Comparison of ENCODE assay signal across 15 mouse cellular contexts in genomic region chrX:36831632-36832031, GRCm38 (mm10). TPM values are rescaled to one million over a fixed set of nuclear protein-coding genes. Genes with fewer than 3 reads are reported as not detected.
DNase-seq lines count a peak whose midpoint lies in the region; ATAC-seq and TF ChIP-seq lines count a peak whose summit lies in the region.
"Had no signal": no experiment of that assay in that cellular context is flagged by ENCODE, and none has a peak within 500 bp of the region (broad histone marks: within the 10 kb centered on the region; RNA-seq: fewer than 3 reads in every experiment).

No protein-coding gene starts in this region.

- H3K36me3 ChIP-seq in lung, embryonic 16.5 days (ENCODE audit: control insufficient read depth, insufficient read depth, low read length): no peaks in the 10 kb centered on the region
- H3K36me3 ChIP-seq: liver, embryonic 12.5 days; neural tube, embryonic 12.5 days had no signal

- no peak for TF ChIP-seq CTCF in gastrocnemius, adult 2 months (IDR thresholded peaks at IDR 0.05)

- H3K27ac ChIP-seq in lung, embryonic 16.5 days (ENCODE audit: low read length): peak overlapping the region; percentile 31; the same call in 1 of the 2 replicates
- no peak overlapping the region for H3K27ac ChIP-seq in gastrocnemius, adult 2 months
- H3K27ac ChIP-seq: hindbrain, postnatal 0 days; liver, embryonic 12.5 days; neural tube, embryonic 12.5 days had no signal

- DNase-seq in heart, adult 9 months (ENCODE audit: low spot score in 2 of 2): peak; percentile 30 to 44
- no peak for DNase-seq in heart, postnatal 36 days
- peak; percentile 19 for DNase-seq in 3134 (ENCODE audit: extremely low read depth, insufficient read length, low spot score)
- DNase-seq in Muller cell, postnatal 12 days (ENCODE audit: inconsistent ontology term): peak; percentile 24
- no peak for DNase-seq in gastrocnemius, adult 2 months
- no peak for DNase-seq in layer of hippocampus, postnatal 10 days (ENCODE audit: low spot score in 2 of 2)
- DNase-seq: cerebellum, adult 2 months; left cerebral cortex, postnatal 4 days; spleen, adult 18-20 months had no signal

- intact Hi-C loops in heart, postnatal 36 days (cut with DNase I): loop anchor here (2.0 kb wide), 1 partner anchor 71 kb away; the partner anchor contains the start of gene Nkrf
- intact Hi-C loops in gastrocnemius, adult 2 months (cut with DNase I): loop anchor here (5.0 kb wide), 2 partner anchors 76 to 191 kb away; no protein-coding TSS in a partner anchor

- 38% methylated on average over 4 of the region's 4 CpGs for WGBS in lung, embryonic 16.5 days

- H3K9ac ChIP-seq in lung, embryonic 16.5 days (ENCODE audit: low read length): no peak overlapping the region
- H3K9ac ChIP-seq: liver, embryonic 12.5 days; neural tube, embryonic 12.5 days had no signal

- H3K4me2 ChIP-seq in lung, embryonic 16.5 days (ENCODE audit: low read depth, low read length): no peak overlapping the region
- H3K4me2 ChIP-seq: liver, embryonic 12.5 days; neural tube, embryonic 12.5 days had no signal

- no peaks in the 10 kb centered on the region for H3K4me1 ChIP-seq in lung, embryonic 16.5 days (replicated peaks; ENCODE audit: control insufficient read depth, insufficient read depth, low read length)
- H3K4me1 ChIP-seq: neural tube, embryonic 12.5 days had no signal

- peak; percentile 88 for ATAC-seq in lung, embryonic 16.5 days (ENCODE audit: low read depth)
- ATAC-seq: hindbrain, postnatal 0 days; liver, embryonic 12.5 days; midbrain, embryonic 16.5 days; Patski had no signal

- H3K9me3 ChIP-seq in lung, embryonic 16.5 days (ENCODE audit: control insufficient read depth, low read length): no peaks in the 10 kb centered on the region
- H3K9me3 ChIP-seq: liver, embryonic 12.5 days; neural tube, embryonic 12.5 days had no signal

- H3K27me3 ChIP-seq in lung, embryonic 16.5 days (ENCODE audit: control insufficient read depth, insufficient read depth, low read depth, low read length): no peaks in the 10 kb centered on the region
- H3K27me3 ChIP-seq: liver, embryonic 12.5 days; neural tube, embryonic 12.5 days had no signal

- no peak overlapping the region for H3K4me3 ChIP-seq in lung, embryonic 16.5 days (ENCODE audit: low read length)
- no peak overlapping the region for H3K4me3 ChIP-seq in gastrocnemius, adult 2 months
- H3K4me3 ChIP-seq: liver, embryonic 12.5 days; neural tube, embryonic 12.5 days had no signal

RNA-seq across cellular contexts. Expression of gene Slc25a5, which starts 36.2 kb away (rescaled TPM):
- total RNA-seq in heart, postnatal 36 days (2021): 100 to 1,000 TPM; 374 to 455 TPM
- polyA plus RNA-seq in lung, embryonic 16.5 days (2015; fragmentation: Nextera tagmentation; extraction: Ambion mirVana): 576 and 581 TPM in 2 replicates
- total RNA-seq in gastrocnemius, adult 2 months (2021): 10 to 100 TPM; 55.8 to 80.1 TPM
- 100 to 1,000 TPM; 343 to 357 TPM for total RNA-seq in layer of hippocampus, postnatal 10 days (2021)

RNA-seq across cellular contexts. Expression of gene Ube2a, which starts 42.1 kb away (rescaled TPM):
- 10 to 100 TPM; 67.7 to 77.5 TPM for total RNA-seq in heart, postnatal 36 days (2021)
- 131 and 141 TPM in 2 replicates for polyA plus RNA-seq in lung, embryonic 16.5 days (2015; fragmentation: Nextera tagmentation; extraction: Ambion mirVana)
- 10 to 100 TPM; 37.7 to 40.0 TPM for total RNA-seq in gastrocnemius, adult 2 months (2021)
- total RNA-seq in layer of hippocampus, postnatal 10 days (2021): 10 to 100 TPM; 56.7 to 60.6 TPM

RNA-seq across cellular contexts. Expression of gene C330007P06Rik, which starts 42.3 kb away (rescaled TPM):
- 10 to 100 TPM; 16.7 to 17.9 TPM for total RNA-seq in heart, postnatal 36 days (2021)
- polyA plus RNA-seq in lung, embryonic 16.5 days (2015; fragmentation: Nextera tagmentation; extraction: Ambion mirVana): 33.6 and 38.7 TPM in 2 replicates
- 10 to 100 TPM; 12.0 TPM for total RNA-seq in gastrocnemius, adult 2 months (2021)
- total RNA-seq in layer of hippocampus, postnatal 10 days (2021): 10 to 100 TPM; 31.5 to 32.3 TPM

Comparison
In these comparisons a context has a peak if more than half of its experiments do, and no peak if none do; other contexts are left out.
1. DNase-seq: peak in heart, adult 9 months (2 of 2), 3134 (single experiment) and Muller cell, postnatal 12 days (single experiment); none in heart, postnatal 36 days (0 of 2), gastrocnemius, adult 2 months (single experiment) and layer of hippocampus, postnatal 10 days (0 of 2).
2. RNA of gene Slc25a5, which starts 36.2 kb away (total RNA-seq): 374 to 455 TPM in heart, postnatal 36 days and 343 to 357 TPM in layer of hippocampus, postnatal 10 days; 55.8 to 80.1 TPM in gastrocnemius, adult 2 months; every median in the first group is over 4 times any median in the second.